Mouse (Mus musculus) midbrain, embryonic 15.5 days (tissue): ENCODE results near the gene Gm10277. TPM values are rescaled to one million over a fixed set of nuclear protein-coding genes. Genes with fewer than 3 reads are reported as not detected.

Experiments
- ATAC-seq: fragments of 200-750 bp; cut with Nextera tagmentation; replicated peaks from 2 replicates; pipeline ENCODE4 v1.8.0; 2017; ENCODE audit warnings: moderate TSS enrichment
- H3K27ac ChIP-seq: fragments of 300-500 bp; sonication (generic); 2 replicates; pipeline ENCODE4 v1.5.1; 2015; ENCODE audit warnings: mild to moderate bottlenecking, inconsistent platforms
- H3K27me3 ChIP-seq: fragments of 300-500 bp; sonication (generic); replicated peaks from 2 replicates; pipeline ENCODE4 v1.6.1; 2015; ENCODE audit warnings: inconsistent platforms
- H3K36me3 ChIP-seq: fragments of 300-500 bp; sonication (generic); replicated peaks from 2 replicates; pipeline ENCODE4 v1.6.1; 2015; ENCODE audit warnings: inconsistent platforms
- H3K4me1 ChIP-seq: fragments of 300-500 bp; sonication (generic); 2 replicates; pipeline ENCODE4 v1.6.1; 2015; ENCODE audit warnings: inconsistent platforms
- H3K4me2 ChIP-seq: fragments of 300-500 bp; sonication (generic); 2 replicates; pipeline ENCODE4 v1.6.1; 2015; ENCODE audit warnings: inconsistent platforms, mild to moderate bottlenecking, moderate library complexity
- H3K4me3 ChIP-seq: fragments of 300-500 bp; sonication (generic); 2 replicates; pipeline ENCODE4 v1.5.1; 2015; ENCODE audit warnings: mild to moderate bottlenecking, inconsistent platforms
- H3K9ac ChIP-seq: fragments of 300-500 bp; sonication (generic); 2 replicates; pipeline ENCODE4 v1.6.1; 2015; ENCODE audit warnings: mild to moderate bottlenecking, inconsistent platforms
- H3K9me3 ChIP-seq: fragments of 300-500 bp; sonication (generic); 2 replicates; pipeline ENCODE4 v1.6.1; 2016; ENCODE audit warnings: inconsistent platforms
- WGBS: fragments of 180-500 bp; shearing (Covaris S2); methylation state at CpG from one replicate; pipeline ENCODE4 v1.1.7; 2015; ENCODE audit warnings: mixed read lengths; 5-methylcytosine and 5-hydroxymethylcytosine counted together
- polyA plus RNA-seq: library from polyadenylated mRNA; unstranded; fragments of >200 nt; fragmentation: Nextera tagmentation; extraction: Ambion mirVana; gene quantifications from 2 replicates; pipeline ENCODE4 v1.2.1, GENCODE M21; 2015

Gene Gm10277
- polyA plus RNA-seq, 1 experiment from 2014 or later, result 3.0 TPM

GRCm38 (mm10) chr11:77821648-77822047 lies 34.1 kb upstream of the Gm10277 start:
- Histone ChIP-seq H3K27me3 (0 out of 2 replicates have a peak, but pooled peaks cover 8% of the 10 kb centered on the region), H3K9me3 (no peaks in the 10 kb centered on the region), H3K4me1 (peaks cover 17% of the 10 kb centered on the region), H3K4me3 (no peak overlapping the region), H3K9ac (no peak overlapping the region), H3K36me3 (peaks cover 24% of the 10 kb centered on the region), H3K4me2 (no peak overlapping the region), H3K27ac (no peak overlapping the region)
- 17% methylated on average over 8 of the region's 8 CpGs for WGBS
- no peak for ATAC-seq

- Histone ChIP-seq H3K36me3 (peaks cover 12% of the 10 kb centered on the region), H3K9ac (no peak overlapping the region), H3K4me3 (no peak overlapping the region), H3K27ac (no peak overlapping the region), H3K27me3 (no peaks in the 10 kb centered on the region), H3K9me3 (no peaks in the 10 kb centered on the region), H3K4me2 (no peak overlapping the region), H3K4me1 (no peaks in the 10 kb centered on the region)
- peak; percentile 32; the same call in 1 of the 2 replicates for ATAC-seq
- WGBS, result 19% methylated on average over 3 of the region's 3 CpGs
Measured at GRCm38 (mm10) chr11:77816003-77816402, 28.5 kb upstream of the Gm10277 start.

- no peaks in the 10 kb centered on the region for H3K27me3 ChIP-seq
- H3K4me2 ChIP-seq, result no peak overlapping the region
- H3K27ac ChIP-seq, result no peak overlapping the region
- WGBS, result 81% methylated on average over 2 of the region's 2 CpGs
- H3K4me1 ChIP-seq, result peaks cover 3% of the 10 kb centered on the region; the same call in 1 of the 2 replicates
- no peak overlapping the region for H3K4me3 ChIP-seq
- ATAC-seq, result no peak
- peaks cover 8% of the 10 kb centered on the region for H3K36me3 ChIP-seq
- H3K9me3 ChIP-seq, result no peaks in the 10 kb centered on the region
- no peak overlapping the region for H3K9ac ChIP-seq
Measured at GRCm38 (mm10) chr11:77813969-77814368, 26.4 kb upstream of the Gm10277 start.

GRCm38 (mm10) chr11:77810018-77810417 lies 22.5 kb upstream of the Gm10277 start:
- WGBS, result 93% methylated on average over 6 of the region's 6 CpGs
- H3K4me3 ChIP-seq, result no peak overlapping the region

GRCm38 (mm10) chr11:77809215-77809614 lies 21.7 kb upstream of the Gm10277 start:
- Histone ChIP-seq H3K9me3 (no peaks in the 10 kb centered on the region), H3K9ac (no peak overlapping the region), H3K4me2 (no peak overlapping the region), H3K27me3 (no peaks in the 10 kb centered on the region), H3K36me3 (no peaks in the 10 kb centered on the region), H3K4me3 (no peak overlapping the region), H3K4me1 (peaks cover 24% of the 10 kb centered on the region), H3K27ac (no peak overlapping the region)
- 63% methylated on average over 4 of the region's 4 CpGs for WGBS
- ATAC-seq, result no peak

More at GRCm38 (mm10) chr11:77810018-77810417, 22.5 kb upstream of the Gm10277 start:
- H3K27ac ChIP-seq, result no peak overlapping the region
- no peaks in the 10 kb centered on the region for H3K36me3 ChIP-seq
- H3K4me2 ChIP-seq, result no peak overlapping the region
- no peaks in the 10 kb centered on the region for H3K27me3 ChIP-seq
- H3K9ac ChIP-seq, result no peak overlapping the region
- ATAC-seq, result no peak
- peaks cover 24% of the 10 kb centered on the region for H3K4me1 ChIP-seq
- H3K9me3 ChIP-seq, result no peaks in the 10 kb centered on the region

- WGBS, result 16% methylated on average over 5 of the region's 5 CpGs
- Histone ChIP-seq H3K27me3 (no peaks in the 10 kb centered on the region), H3K4me2 (no peak overlapping the region), H3K9ac (no peak overlapping the region), H3K4me1 (peaks cover 24% of the 10 kb centered on the region), H3K36me3 (no peaks in the 10 kb centered on the region), H3K27ac (peak overlapping the region; percentile 30; the same call in 1 of the 2 replicates), H3K4me3 (no peak overlapping the region), H3K9me3 (no peaks in the 10 kb centered on the region)
- ATAC-seq, result 0 out of 2 replicates have a peak, but pooled peaks have one; percentile 17
Measured at GRCm38 (mm10) chr11:77808051-77808465, 20.5 kb upstream of the Gm10277 start.

- WGBS, result 78% methylated on average over 6 of the region's 6 CpGs
- ATAC-seq, result no peak
- no peaks in the 10 kb centered on the region for H3K9me3 ChIP-seq
- H3K27ac ChIP-seq, result no peak overlapping the region
- H3K9ac ChIP-seq, result no peak overlapping the region
- no peaks in the 10 kb centered on the region for H3K36me3 ChIP-seq
- H3K4me1 ChIP-seq, result peaks cover 24% of the 10 kb centered on the region
- no peak overlapping the region for H3K4me3 ChIP-seq
- no peak overlapping the region for H3K4me2 ChIP-seq
- no peaks in the 10 kb centered on the region for H3K27me3 ChIP-seq
Measured at GRCm38 (mm10) chr11:77806855-77807254, 19.3 kb upstream of the Gm10277 start.

- H3K4me2 ChIP-seq, result no peak overlapping the region
- WGBS, result 24% methylated on average over 2 of the region's 2 CpGs
- H3K27me3 ChIP-seq, result no peaks in the 10 kb centered on the region
- no peak overlapping the region for H3K27ac ChIP-seq
- ATAC-seq, result no peak
- H3K36me3 ChIP-seq, result no peaks in the 10 kb centered on the region
- no peak overlapping the region for H3K9ac ChIP-seq
- no peak overlapping the region for H3K4me3 ChIP-seq
- peaks cover 26% of the 10 kb centered on the region for H3K4me1 ChIP-seq
- no peaks in the 10 kb centered on the region for H3K9me3 ChIP-seq
Measured at GRCm38 (mm10) chr11:77806218-77806617, 18.7 kb upstream of the Gm10277 start.

- no peak overlapping the region for H3K27ac ChIP-seq
- H3K9me3 ChIP-seq, result no peaks in the 10 kb centered on the region
- WGBS, result 76% methylated on average over 9 of the region's 9 CpGs
- no peak overlapping the region for H3K9ac ChIP-seq
- no peak overlapping the region for H3K4me2 ChIP-seq
- no peak overlapping the region for H3K4me3 ChIP-seq
- ATAC-seq, result no peak
- H3K27me3 ChIP-seq, result no peaks in the 10 kb centered on the region
- H3K4me1 ChIP-seq, result peaks cover 16% of the 10 kb centered on the region; the same call in 1 of the 2 replicates
- H3K36me3 ChIP-seq, result no peaks in the 10 kb centered on the region
Measured at GRCm38 (mm10) chr11:77802341-77802865, 14.9 kb upstream of the Gm10277 start.

- no peaks in the 10 kb centered on the region for H3K27me3 ChIP-seq
- no peaks in the 10 kb centered on the region for H3K36me3 ChIP-seq
- no peak overlapping the region for H3K4me2 ChIP-seq
- H3K9ac ChIP-seq, result no peak overlapping the region
- H3K4me3 ChIP-seq, result no peak overlapping the region
- no peaks in the 10 kb centered on the region for H3K9me3 ChIP-seq
- H3K27ac ChIP-seq, result no peak overlapping the region
- no peak for ATAC-seq
- WGBS, result 37% methylated on average over 15 of the region's 15 CpGs
- H3K4me1 ChIP-seq, result peaks cover 11% of the 10 kb centered on the region; the same call in 1 of the 2 replicates
Measured at GRCm38 (mm10) chr11:77800869-77801701, 13.5 kb upstream of the Gm10277 start.

GRCm38 (mm10) chr11:77800491-77800868 lies 12.9 kb upstream of the Gm10277 start:
- Histone ChIP-seq H3K9me3 (no peaks in the 10 kb centered on the region), H3K36me3 (no peaks in the 10 kb centered on the region), H3K4me2 (no peak overlapping the region), H3K27me3 (no peaks in the 10 kb centered on the region), H3K4me3 (no peak overlapping the region), H3K9ac (no peak overlapping the region), H3K4me1 (peaks cover 10% of the 10 kb centered on the region; the same call in 1 of the 2 replicates), H3K27ac (no peak overlapping the region)
- 71% methylated on average over 9 of the region's 9 CpGs for WGBS
- no peak for ATAC-seq

GRCm38 (mm10) chr11:77795216-77795615 lies 7.7 kb upstream of the Gm10277 start:
- Histone ChIP-seq H3K27ac (no peak overlapping the region), H3K9ac (no peak overlapping the region), H3K4me3 (no peak overlapping the region), H3K4me1 (peaks cover 38% of the 10 kb centered on the region), H3K27me3 (no peaks in the 10 kb centered on the region), H3K36me3 (no peaks in the 10 kb centered on the region), H3K9me3 (no peaks in the 10 kb centered on the region), H3K4me2 (no peak overlapping the region)
- no peak for ATAC-seq
- 78% methylated on average over 5 of the region's 5 CpGs for WGBS
